Mouse (Mus musculus) liver, postnatal 0 days (tissue): Measurements from ENCODE around the gene Olfr661.

Source experiments
- CTCF ChIP-seq: sonication (generic); IDR thresholded peaks from 2 replicates; pipeline ENCODE4 v1.5.1; 2016; ENCODE audit warnings: antibody characterized with exemption, low read depth
- EP300 ChIP-seq: IDR thresholded peaks from 2 replicates; pipeline ENCODE4 v1.6.1; 2016; ENCODE audit warnings: antibody characterized with exemption, low read depth, mild to moderate bottlenecking

DNA sequence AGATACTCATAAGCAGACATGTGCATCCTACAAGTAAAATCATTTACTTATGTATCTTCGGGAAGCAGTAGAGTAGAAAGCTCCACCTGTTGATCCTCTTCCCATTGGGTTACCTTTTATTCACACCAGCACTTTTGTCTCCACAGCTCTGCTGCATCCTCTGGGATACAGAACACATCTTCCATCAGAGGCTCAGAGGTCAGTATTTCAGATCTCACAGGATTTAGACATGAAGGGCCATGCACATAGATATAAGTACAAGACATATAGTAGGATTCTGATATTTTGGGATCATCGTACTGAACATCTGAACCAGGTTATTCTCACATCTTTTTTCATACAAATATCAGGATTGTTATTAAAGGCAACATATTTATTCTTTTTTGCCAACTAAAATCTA, at the start of gene Olfr661:
- no peak for TF ChIP-seq CTCF
- TF ChIP-seq EP300: no peak
